Mouse (Mus musculus) embryonic fibroblast, embryonic 13.5 days (primary cell): ENCODE measurements around the gene Gdpd5. TPM values are rescaled to one million over a fixed set of nuclear protein-coding genes. Genes with fewer than 3 reads are reported as not detected.
A peak's percentile ranks its signal among the peaks of the same experiment; 100 is the strongest.

Experiments used
- H3K27ac ChIP-seq: 2 replicates; pipeline ENCODE4 v1.5.1; 2012; ENCODE audit warnings: low read length, control low read depth, inconsistent platforms; ENCODE audit not compliant: insufficient read depth
- H3K4me1 ChIP-seq: 2 replicates; pipeline ENCODE4 v1.6.1; 2011; ENCODE audit warnings: low read length; ENCODE audit not compliant: control insufficient read depth, insufficient read depth
- H3K4me3 ChIP-seq: 2 replicates; pipeline ENCODE4 v1.5.1; 2011; ENCODE audit warnings: mild to moderate bottlenecking, control low read depth, low read length; ENCODE audit not compliant: insufficient read depth
- CTCF ChIP-seq: IDR thresholded peaks from 2 replicates; pipeline ENCODE4 v1.5.1; 2011; ENCODE audit warnings: mild to moderate bottlenecking, control low read depth, low read length, moderate library complexity, borderline replicate concordance; ENCODE audit not compliant: insufficient read depth
- POLR2A ChIP-seq: IDR thresholded peaks from 2 replicates; pipeline ENCODE4 v1.6.1; 2011; ENCODE audit warnings: low read depth, mild to moderate bottlenecking, control low read depth, low read length, moderate library complexity
- polyA plus RNA-seq: library from polyadenylated mRNA; stranded (reverse); fragments of >200 nt; gene quantifications from 2 replicates; pipeline ENCODE4 v1.2.4, GENCODE M21; 2011; ENCODE audit warnings: low read depth; ENCODE audit not compliant: missing spikeins, insufficient read length

Gdpd5 gene
- polyA plus RNA-seq, 1 experiment, result 12.0 TPM

GRCm38 (mm10) chr7:99449751-99450150 is 68.5 kb downstream of the Gdpd5 start:
- TF ChIP-seq POLR2A (no peak), CTCF (no peak)
- Histone ChIP-seq H3K27ac (no peak overlapping the region), H3K4me1 (no peaks in the 10 kb centered on the region), H3K4me3 (no peak overlapping the region)

- no peak for TF ChIP-seq POLR2A
- 0 out of 2 replicates have a peak, but pooled peaks have one; percentile 31 for TF ChIP-seq CTCF
- Histone ChIP-seq H3K27ac (no peak overlapping the region), H3K4me1 (no peaks in the 10 kb centered on the region), H3K4me3 (no peak overlapping the region)
These were observed 69.5 kb downstream of the Gdpd5 start for GRCm38 (mm10) chr7:99450703-99451102.

GRCm38 (mm10) chr7:99452859-99453258 is 71.6 kb downstream of the Gdpd5 start:
- H3K27ac ChIP-seq, result no peak overlapping the region
- no peaks in the 10 kb centered on the region for H3K4me1 ChIP-seq
- H3K4me3 ChIP-seq, result no peak overlapping the region
- no peak for TF ChIP-seq CTCF
- TF ChIP-seq POLR2A, result no peak

- TF ChIP-seq POLR2A, result no peak
- TF ChIP-seq CTCF, result no peak
- Histone ChIP-seq H3K4me1 (no peaks in the 10 kb centered on the region), H3K4me3 (no peak overlapping the region), H3K27ac (no peak overlapping the region)
These were observed 72.8 kb downstream of the Gdpd5 start for GRCm38 (mm10) chr7:99454044-99454443.

GRCm38 (mm10) chr7:99458849-99459248 is 77.6 kb downstream of the Gdpd5 start:
- no peak overlapping the region for H3K4me3 ChIP-seq
- H3K4me1 ChIP-seq, result no peaks in the 10 kb centered on the region
- TF ChIP-seq CTCF (no peak), POLR2A (no peak)
- no peak overlapping the region for H3K27ac ChIP-seq

GRCm38 (mm10) chr7:99459888-99460652 is 78.9 kb downstream of the Gdpd5 start:
- no peaks in the 10 kb centered on the region for H3K4me1 ChIP-seq
- no peak overlapping the region for H3K4me3 ChIP-seq
- TF ChIP-seq CTCF, result no peak
- no peak for TF ChIP-seq POLR2A
- no peak overlapping the region for H3K27ac ChIP-seq

- no peak overlapping the region for H3K27ac ChIP-seq
- TF ChIP-seq CTCF (no peak), POLR2A (no peak)
- H3K4me1 ChIP-seq, result no peaks in the 10 kb centered on the region
- H3K4me3 ChIP-seq, result no peak overlapping the region
These were observed 81.9 kb downstream of the Gdpd5 start for GRCm38 (mm10) chr7:99463120-99463519.

GRCm38 (mm10) chr7:99465811-99466210 is 84.6 kb downstream of the Gdpd5 start, which contains the start of gene Klhl35:
Gene Klhl35, plus strand, starts transcription at chr7:99466004.
- no peaks in the 10 kb centered on the region for H3K4me1 ChIP-seq
- H3K27ac ChIP-seq, result no peak within 1 kb of the TSS
- TF ChIP-seq POLR2A, result no peak
- TF ChIP-seq CTCF, result no peak
- H3K4me3 ChIP-seq, result no peak within 1 kb of the TSS

- no peak overlapping the region for H3K27ac ChIP-seq
- H3K4me1 ChIP-seq, result no peaks in the 10 kb centered on the region
- TF ChIP-seq POLR2A (no peak; the same call in 1 of the 2 replicates), CTCF (no peak)
- H3K4me3 ChIP-seq, result 0 out of 2 replicates have a peak overlapping the region, but pooled peaks have one; percentile 0
These were observed 86.7 kb downstream of the Gdpd5 start for GRCm38 (mm10) chr7:99467916-99468282.
